Mouse (Mus musculus): ENCODE measurements around the gene Kctd19.

GRCm38 (mm10) chr8:105350186-105350585 is 63.1 kb downstream of the Kctd19 start:
- no peak for TF ChIP-seq CTCF (IDR thresholded peaks at IDR 0.05; ENCODE audit: low read depth, low read length)
- no peak for TF ChIP-seq GATA1 (IDR thresholded peaks at IDR 0.05; ENCODE audit: borderline replicate concordance, low read length)
- no peak for TF ChIP-seq TAL1 (conservative IDR thresholded peaks at IDR 0.05; ENCODE audit: low read depth, low read length)
